Mouse (Mus musculus) kidney, embryonic 16.5 days (tissue): ENCODE results near the gene Nop2. TPM values are rescaled to one million over a fixed set of nuclear protein-coding genes. Genes with fewer than 3 reads are reported as not detected.
A peak's percentile ranks its signal among the peaks of the same experiment; 100 is the strongest.

Source experiments
- ATAC-seq: fragments of 200-750 bp; cut with Nextera tagmentation; 2 replicates; pipeline ENCODE4 v1.8.0; 2017; ENCODE audit warnings: moderate TSS enrichment; ENCODE audit not compliant: low FRiP score, low TSS enrichment
- H3K27ac ChIP-seq: fragments of 300-500 bp; sonication (generic); 2 replicates; pipeline ENCODE4 v1.5.1; 2014; ENCODE audit warnings: low read length
- H3K27me3 ChIP-seq: fragments of 300-500 bp; sonication (generic); 2 replicates; pipeline ENCODE4 v1.6.1; 2014; ENCODE audit warnings: low read length, control low read depth, mixed read lengths; ENCODE audit not compliant: insufficient read depth
- H3K36me3 ChIP-seq: fragments of 300-500 bp; sonication (generic); 2 replicates; pipeline ENCODE4 v1.6.1; 2014; ENCODE audit warnings: low read length, control low read depth, mixed read lengths; ENCODE audit not compliant: insufficient read depth
- H3K4me1 ChIP-seq: fragments of 300-500 bp; sonication (generic); 2 replicates; pipeline ENCODE4 v1.6.1; 2014; ENCODE audit warnings: low read length, control low read depth, mixed read lengths; ENCODE audit not compliant: insufficient read depth
- H3K4me2 ChIP-seq: fragments of 300-500 bp; sonication (generic); replicated peaks from 2 replicates; pipeline ENCODE4 v1.6.1; 2014; ENCODE audit warnings: low read depth, low read length
- H3K4me3 ChIP-seq: fragments of 300-500 bp; sonication (generic); 2 replicates; pipeline ENCODE4 v1.5.1; 2014; ENCODE audit warnings: mild to moderate bottlenecking, low read length
- H3K9ac ChIP-seq: fragments of 300-500 bp; sonication (generic); replicated peaks from 2 replicates; pipeline ENCODE4 v1.6.1; 2014; ENCODE audit warnings: low read length
- H3K9me3 ChIP-seq: fragments of 300-500 bp; sonication (generic); 2 replicates; pipeline ENCODE4 v1.6.1; 2016; ENCODE audit warnings: low read length, control low read depth
- WGBS: fragments of 180-500 bp; shearing (Covaris S2); extraction: QIAGEN DNeasy Blood & Tissue Kit; methylation state at CpG from one replicate; pipeline ENCODE4 v1.1.7; 2014; 5-methylcytosine and 5-hydroxymethylcytosine counted together
- polyA plus RNA-seq: library from polyadenylated mRNA; unstranded; fragments of >200 nt; fragmentation: Nextera tagmentation; extraction: Ambion mirVana; gene quantifications from 2 replicates; pipeline ENCODE4 v1.2.1, GENCODE M21; 2015

Nop2 gene
- polyA plus RNA-seq, 1 experiment from 2014 or later = 69.3 TPM

DNA sequence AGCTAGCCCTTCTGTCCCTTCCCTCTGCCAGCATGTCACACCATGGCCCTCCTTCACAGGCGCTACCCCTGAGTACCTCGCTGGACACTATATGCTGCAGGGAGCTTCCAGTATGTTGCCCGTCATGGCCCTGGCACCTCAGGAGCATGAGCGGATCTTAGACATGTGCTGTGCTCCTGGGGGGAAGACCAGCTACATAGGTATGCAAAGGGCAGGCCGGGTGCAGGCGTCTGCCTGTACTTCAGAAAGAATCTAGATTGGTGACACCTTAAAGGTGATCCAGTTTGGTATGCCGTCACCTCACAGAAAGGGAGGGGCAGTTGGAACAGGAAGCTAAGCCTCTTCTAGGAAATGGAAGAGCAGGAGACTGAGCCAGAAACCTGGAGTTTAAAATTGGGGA is 8.0 kb downstream of the Nop2 start:
- Histone ChIP-seq H3K9me3 (no peaks in the 10 kb centered on the region), H3K27me3 (no peaks in the 10 kb centered on the region), H3K4me1 (peaks cover 5% of the 10 kb centered on the region; the same call in 1 of the 2 replicates), H3K27ac (no peak overlapping the region), H3K36me3 (peaks cover 78% of the 10 kb centered on the region), H3K4me2 (no peak overlapping the region), H3K9ac (no peak overlapping the region), H3K4me3 (no peak overlapping the region)
- WGBS = 94% methylated on average over 7 of the region's 7 CpGs
- ATAC-seq = no peak

DNA sequence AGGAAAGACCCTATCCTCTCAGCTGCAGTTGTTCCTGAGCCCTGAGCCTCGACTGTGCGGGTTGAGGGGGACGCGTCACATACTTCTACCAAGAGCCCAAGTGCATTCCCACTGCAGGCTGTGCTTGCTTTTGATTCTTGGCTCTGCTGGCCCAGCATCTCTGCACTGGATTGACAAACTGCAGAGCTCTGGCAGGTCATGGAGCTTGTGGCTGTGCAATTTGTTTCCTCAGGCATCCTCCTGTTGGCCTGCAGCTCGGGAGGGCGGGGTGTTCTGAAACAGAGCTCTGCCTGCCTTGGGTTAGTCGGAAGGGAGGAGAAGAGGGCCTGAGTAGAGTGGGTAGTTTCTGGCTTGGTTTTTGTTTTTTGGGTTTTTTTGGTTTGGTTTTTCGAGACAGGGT is 10.7 kb downstream of the Nop2 start:
- no peak for ATAC-seq
- H3K4me2 ChIP-seq = no peak overlapping the region
- H3K36me3 ChIP-seq = peaks cover 55% of the 10 kb centered on the region
- H3K27ac ChIP-seq = no peak overlapping the region
- H3K9me3 ChIP-seq = no peaks in the 10 kb centered on the region
- H3K27me3 ChIP-seq = no peaks in the 10 kb centered on the region
- H3K4me1 ChIP-seq = peaks cover 31% of the 10 kb centered on the region
- WGBS = 96% methylated on average over 8 of the region's 8 CpGs
- no peak overlapping the region for H3K9ac ChIP-seq
- no peak overlapping the region for H3K4me3 ChIP-seq

DNA sequence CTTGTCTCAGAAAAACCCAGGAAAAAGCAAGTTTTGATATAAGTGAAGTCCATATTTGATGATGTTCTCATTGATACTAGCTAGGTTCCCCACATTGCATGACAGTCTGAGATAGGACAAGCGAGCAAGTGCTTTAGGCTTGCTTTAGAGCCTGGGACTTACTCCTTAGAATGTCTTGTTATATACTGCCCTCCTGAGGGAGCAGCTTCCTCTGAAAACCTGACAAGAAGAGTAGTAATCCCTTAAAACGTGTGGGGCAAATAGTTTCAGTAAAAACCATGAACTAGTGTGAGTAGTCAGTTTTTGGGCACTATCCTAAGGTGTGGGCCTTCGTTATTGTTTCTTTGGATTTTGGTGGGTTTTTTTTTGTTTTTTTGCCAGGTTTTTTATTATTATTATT is 11.4 kb downstream of the Nop2 start:
- Histone ChIP-seq H3K9ac (no peak overlapping the region), H3K36me3 (peaks cover 50% of the 10 kb centered on the region), H3K4me2 (no peak overlapping the region), H3K27ac (no peak overlapping the region), H3K27me3 (no peaks in the 10 kb centered on the region), H3K4me3 (no peak overlapping the region), H3K9me3 (no peaks in the 10 kb centered on the region), H3K4me1 (peaks cover 37% of the 10 kb centered on the region)
- no peak for ATAC-seq
- WGBS = 79% methylated on average over 3 of the region's 3 CpGs

DNA sequence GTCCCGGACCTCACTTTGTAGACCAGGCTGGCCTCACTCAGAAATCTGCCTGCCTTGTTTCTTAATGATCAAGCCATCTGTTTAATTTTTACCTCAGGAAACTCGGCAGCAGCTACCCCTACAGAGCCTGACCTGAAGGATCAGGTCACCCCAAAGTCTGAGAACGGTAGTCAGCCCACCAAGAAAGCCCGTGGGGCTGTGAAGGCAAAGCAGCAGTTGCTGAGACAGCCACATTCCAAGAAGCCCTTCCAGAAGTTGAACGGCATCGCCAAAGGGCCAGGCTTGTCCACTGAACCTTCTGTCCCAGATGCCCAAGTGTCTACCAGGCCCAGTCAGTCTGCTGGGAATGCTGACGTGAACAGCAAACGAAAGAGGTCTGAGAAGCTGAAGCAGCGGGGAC is 12.2 kb downstream of the Nop2 start:
- H3K4me1 ChIP-seq = peaks cover 45% of the 10 kb centered on the region
- H3K9ac ChIP-seq = no peak overlapping the region
- H3K27ac ChIP-seq = no peak overlapping the region
- peaks cover 46% of the 10 kb centered on the region for H3K36me3 ChIP-seq
- no peaks in the 10 kb centered on the region for H3K9me3 ChIP-seq
- no peak for ATAC-seq
- WGBS = 76% methylated on average over 9 of the region's 9 CpGs
- no peak overlapping the region for H3K4me2 ChIP-seq
- H3K27me3 ChIP-seq = no peaks in the 10 kb centered on the region
- no peak overlapping the region for H3K4me3 ChIP-seq

- peaks cover 35% of the 10 kb centered on the region for H3K36me3 ChIP-seq
- peak within 1 kb of the TSS; percentile 83 for H3K27ac ChIP-seq
- no peaks in the 10 kb centered on the region for H3K9me3 ChIP-seq
- 0% methylated on average over 16 of the region's 16 CpGs for WGBS
- H3K4me2 ChIP-seq = peak within 1 kb of the TSS; percentile 79
- no peaks in the 10 kb centered on the region for H3K27me3 ChIP-seq
- ATAC-seq = peak; percentile 89
- H3K9ac ChIP-seq = peak within 1 kb of the TSS; percentile 77
- H3K4me1 ChIP-seq = peaks cover 56% of the 10 kb centered on the region
- peak within 1 kb of the TSS; percentile 68 for H3K4me3 ChIP-seq
Observed at GRCm38 (mm10) chr6:125145001-125145400, 13.3 kb downstream of the Nop2 start, which contains the start of gene Iffo1. Iffo1 (plus strand) TSS chr6:125145241.

DNA sequence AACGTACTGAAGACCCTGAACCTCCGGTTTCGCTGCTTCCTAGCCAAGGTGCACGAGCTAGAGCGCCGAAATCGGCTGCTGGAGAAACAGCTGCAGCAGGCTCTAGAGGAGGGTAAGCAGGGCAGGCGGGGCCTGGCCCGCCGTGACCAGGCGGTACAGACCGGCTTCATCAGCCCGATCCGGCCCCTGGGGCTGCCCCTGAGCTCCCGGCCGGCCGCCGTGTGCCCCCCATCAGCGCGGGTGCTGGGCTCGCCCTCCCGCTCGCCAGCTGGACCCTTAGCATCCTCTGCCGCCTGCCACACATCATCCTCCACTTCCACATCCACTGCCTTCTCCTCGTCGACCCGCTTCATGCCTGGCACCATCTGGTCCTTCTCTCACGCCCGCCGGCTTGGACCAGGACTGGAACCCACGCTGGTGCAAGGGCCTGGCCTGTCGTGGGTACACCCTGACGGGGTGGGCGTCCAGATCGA is 13.8 kb downstream of the Nop2 start:
- Histone ChIP-seq H3K9ac (peak overlapping the region; percentile 77), H3K36me3 (peaks cover 31% of the 10 kb centered on the region), H3K27ac (peak overlapping the region; percentile 83), H3K9me3 (no peaks in the 10 kb centered on the region), H3K4me2 (peak overlapping the region; percentile 79), H3K4me1 (peaks cover 56% of the 10 kb centered on the region), H3K27me3 (no peaks in the 10 kb centered on the region), H3K4me3 (peak overlapping the region; percentile 68)
- 1% methylated on average over 34 of the region's 35 CpGs for WGBS
- peak; percentile 66 for ATAC-seq

GRCm38 (mm10) chr6:125146148-125146547 is 14.4 kb downstream of the Nop2 start:
- ATAC-seq = no peak
- Histone ChIP-seq H3K4me3 (peak overlapping the region; percentile 68), H3K27ac (no peak overlapping the region), H3K36me3 (peaks cover 24% of the 10 kb centered on the region), H3K4me1 (peaks cover 56% of the 10 kb centered on the region), H3K9me3 (no peaks in the 10 kb centered on the region), H3K4me2 (peak overlapping the region; percentile 79), H3K9ac (peak overlapping the region; percentile 77; the same call in 1 of the 2 replicates), H3K27me3 (no peaks in the 10 kb centered on the region)
- 43% methylated on average over 7 of the region's 7 CpGs for WGBS

DNA sequence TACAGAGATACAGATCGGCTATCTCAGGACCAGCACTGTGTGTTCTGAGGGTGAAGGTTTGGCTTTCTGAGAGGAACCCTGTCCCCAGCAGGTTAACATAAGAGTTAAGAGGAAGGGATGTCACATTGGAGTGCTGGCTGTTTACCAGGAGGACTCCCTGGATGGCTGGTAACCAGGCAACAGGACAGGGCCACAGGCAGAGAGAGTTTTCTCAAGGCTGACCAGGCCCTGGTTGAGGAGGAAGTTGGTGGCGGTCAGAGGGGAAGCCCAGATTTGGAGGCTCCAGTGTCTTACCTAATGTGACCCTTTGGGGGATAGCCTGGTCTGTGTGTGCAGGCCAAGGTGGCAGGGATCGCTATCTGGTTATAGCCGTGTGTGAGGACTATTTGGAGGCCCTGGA is 15.1 kb downstream of the Nop2 start:
- Histone ChIP-seq H3K9me3 (no peaks in the 10 kb centered on the region), H3K36me3 (peaks cover 21% of the 10 kb centered on the region), H3K4me2 (0 out of 2 replicates have a peak overlapping the region, but pooled peaks have one; percentile 79), H3K27ac (peak overlapping the region; percentile 76), H3K4me1 (peaks cover 56% of the 10 kb centered on the region), H3K27me3 (no peaks in the 10 kb centered on the region), H3K4me3 (no peak overlapping the region), H3K9ac (peak overlapping the region; percentile 22; the same call in 1 of the 2 replicates)
- ATAC-seq = no peak
- WGBS = 63% methylated on average over 4 of the region's 4 CpGs

DNA sequence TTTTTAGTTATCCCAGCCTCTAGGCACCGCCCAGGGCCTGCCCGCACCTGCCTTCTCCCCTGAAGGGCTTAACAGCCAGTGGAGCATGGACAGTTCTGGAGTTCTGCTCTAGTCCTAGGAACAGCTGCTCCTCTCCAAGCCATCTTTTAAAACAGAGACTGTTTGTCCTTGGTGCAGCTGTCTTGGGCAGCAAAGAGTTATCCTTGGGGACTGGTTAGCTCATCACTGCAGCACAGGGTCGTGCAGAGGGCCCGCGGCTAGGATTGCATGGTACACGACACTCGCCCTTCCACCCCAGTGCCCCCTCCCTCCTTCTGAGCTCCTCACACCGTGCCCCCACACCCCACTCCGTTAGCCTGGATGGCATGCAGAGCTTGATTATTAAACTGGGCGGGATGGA is 15.6 kb downstream of the Nop2 start:
- peak overlapping the region; percentile 22; the same call in 1 of the 2 replicates for H3K9ac ChIP-seq
- H3K4me1 ChIP-seq = peaks cover 56% of the 10 kb centered on the region
- peaks cover 15% of the 10 kb centered on the region for H3K36me3 ChIP-seq
- H3K4me2 ChIP-seq = 0 out of 2 replicates have a peak overlapping the region, but pooled peaks have one; percentile 19
- H3K4me3 ChIP-seq = no peak overlapping the region
- no peaks in the 10 kb centered on the region for H3K9me3 ChIP-seq
- 48% methylated on average over 10 of the region's 10 CpGs for WGBS
- no peak for ATAC-seq
- no peaks in the 10 kb centered on the region for H3K27me3 ChIP-seq
- peak overlapping the region; percentile 76 for H3K27ac ChIP-seq

GRCm38 (mm10) chr6:125148251-125148925 is 16.7 kb downstream of the Nop2 start:
- Histone ChIP-seq H3K36me3 (peaks cover 15% of the 10 kb centered on the region), H3K4me1 (peaks cover 60% of the 10 kb centered on the region), H3K27me3 (no peaks in the 10 kb centered on the region), H3K9ac (peak overlapping the region; percentile 33), H3K27ac (peak overlapping the region; percentile 76), H3K9me3 (no peaks in the 10 kb centered on the region), H3K4me3 (no peak overlapping the region), H3K4me2 (peak overlapping the region; percentile 19)
- peak; percentile 25 for ATAC-seq
- 35% methylated on average over 17 of the region's 18 CpGs for WGBS
